Mouse (Mus musculus) kidney, postnatal 36 days (tissue): Measurements from ENCODE around the gene 2700049A03Rik.
A peak's percentile ranks its signal among the peaks of the same experiment; 100 is the strongest.

Experiments used
- DNase-seq, 2 experiments: peaks; one replicate each; pipeline ENCODE4 v3.0.0; 2021 to 2022; ENCODE audit warnings: mixed read lengths in 2 of 2

2700049A03Rik gene

GRCm38 (mm10) chr12:71184396-71184795 lies 47.7 kb downstream of the 2700049A03Rik start:
- DNase-seq: no peak

DNA sequence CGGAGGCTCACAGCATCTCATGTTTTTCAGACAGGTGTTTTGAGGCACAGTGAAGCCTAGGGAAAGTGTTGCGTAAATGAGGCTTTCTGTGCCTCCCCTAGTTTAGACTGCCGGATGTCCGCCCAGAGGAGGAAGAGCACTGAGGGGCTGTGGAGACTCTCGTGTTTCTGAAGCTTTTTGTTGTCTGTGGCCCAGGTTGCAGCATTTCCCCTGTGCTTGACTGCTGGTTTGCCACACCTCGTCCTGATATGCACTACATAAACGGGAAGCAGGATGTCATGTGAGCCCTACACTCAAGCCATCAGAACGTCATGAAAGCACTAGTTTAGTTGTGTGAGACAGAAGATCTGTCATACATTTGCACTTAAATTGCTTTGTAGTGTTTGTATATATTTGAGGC lies 56.1 kb downstream of the 2700049A03Rik start:
- DNase-seq: no peak

- DNase-seq: peak; percentile 19 to 35
Observed at GRCm38 (mm10) chr12:71197671-71198070, 61.0 kb downstream of the 2700049A03Rik start.

- no peak for DNase-seq
Observed at GRCm38 (mm10) chr12:71201753-71202152, 65.1 kb downstream of the 2700049A03Rik start.

DNA sequence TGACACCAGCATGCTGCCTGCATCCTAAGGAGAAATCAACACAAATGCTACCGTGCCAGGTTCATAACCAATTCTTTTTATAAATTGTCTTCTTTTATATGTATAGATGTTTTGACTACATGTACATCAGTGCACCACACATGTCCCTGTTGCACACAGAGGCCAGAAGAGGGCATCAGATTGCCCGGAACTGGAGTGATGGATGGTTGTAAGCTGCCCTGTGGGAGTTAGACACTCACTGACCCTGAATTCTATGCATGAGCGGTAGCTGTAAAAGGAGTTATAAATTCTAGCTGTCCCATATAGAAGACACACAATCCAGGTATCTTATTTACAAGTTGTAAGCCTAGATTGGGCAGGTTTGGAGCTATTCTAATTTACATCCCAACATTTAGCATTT lies 67.7 kb downstream of the 2700049A03Rik start:
- no peak for DNase-seq

- DNase-seq: peak; percentile 16 to 23
Observed at GRCm38 (mm10) chr12:71217191-71217590, 80.5 kb downstream of the 2700049A03Rik start.

DNA sequence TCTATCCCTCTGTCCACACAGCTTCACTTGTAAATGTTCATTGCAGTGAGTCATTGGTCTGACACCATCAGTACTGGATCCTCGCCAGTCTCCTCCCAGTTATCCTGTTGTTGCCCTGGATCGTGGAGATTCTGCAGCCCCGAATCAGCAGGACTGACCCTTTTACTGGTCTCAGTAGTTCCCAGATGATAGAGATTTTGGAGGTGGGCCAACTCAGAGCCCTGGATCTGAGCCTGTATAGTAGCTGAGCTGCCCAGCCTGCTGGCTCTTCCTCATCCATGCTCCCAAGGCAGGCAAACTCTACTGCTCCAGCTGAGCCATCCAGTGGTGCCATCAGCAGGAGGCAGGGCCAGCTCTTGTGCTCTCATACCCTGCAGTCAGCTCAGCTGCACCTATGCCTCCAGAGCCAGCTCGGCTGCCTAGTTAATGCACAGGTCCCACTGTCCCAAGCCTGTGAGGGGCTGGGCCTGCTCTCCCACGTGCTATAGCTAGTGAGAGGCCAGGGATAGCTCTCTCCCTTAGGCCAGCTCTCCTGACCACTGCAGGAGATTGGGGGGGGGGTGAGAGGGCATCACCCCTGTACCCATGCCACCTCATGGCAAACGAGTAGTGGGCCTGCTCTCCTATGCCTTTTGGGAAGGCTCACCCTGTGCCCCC lies 81.3 kb downstream of the 2700049A03Rik start:
- DNase-seq: peak in 1 of 2 experiments; percentile 10

- no peak for DNase-seq
Observed at GRCm38 (mm10) chr12:71222761-71223160, 86.1 kb downstream of the 2700049A03Rik start.

- DNase-seq: no peak
Observed at GRCm38 (mm10) chr12:71227769-71228168, 91.1 kb downstream of the 2700049A03Rik start.

DNA sequence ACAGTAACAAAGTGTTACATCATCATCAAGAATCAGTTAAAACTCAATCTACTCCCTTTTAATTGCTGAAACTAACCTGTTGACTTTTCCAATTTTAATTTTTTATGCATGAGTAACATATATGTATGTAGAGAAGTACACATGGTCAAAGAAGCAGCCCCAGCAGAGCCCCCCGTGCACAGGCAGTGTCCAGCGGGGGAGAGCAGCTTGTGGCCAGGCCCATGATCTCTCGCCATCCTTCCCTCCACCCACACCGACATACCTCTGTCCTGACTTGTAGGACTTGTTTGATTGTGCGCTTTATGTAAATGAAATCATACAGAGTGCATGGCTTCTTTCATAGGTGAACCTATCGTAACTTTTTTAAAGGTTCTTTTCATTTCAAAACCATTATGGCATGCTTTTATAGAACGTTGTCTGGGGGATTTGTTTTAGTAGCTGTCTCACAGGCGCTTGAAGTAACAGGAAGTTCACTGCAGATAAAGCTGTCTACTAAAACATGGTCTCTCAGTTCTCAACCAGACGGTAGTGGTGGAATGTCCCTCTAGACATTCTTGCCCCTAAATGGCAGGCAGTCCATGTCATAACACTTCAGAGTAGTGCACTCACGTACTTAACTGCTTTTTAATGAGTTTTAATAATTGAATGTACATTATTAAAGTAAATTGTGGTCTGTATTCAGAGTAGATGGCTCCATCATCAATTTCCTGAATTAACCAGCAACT lies 92.4 kb downstream of the 2700049A03Rik start:
- DNase-seq: no peak

DNA sequence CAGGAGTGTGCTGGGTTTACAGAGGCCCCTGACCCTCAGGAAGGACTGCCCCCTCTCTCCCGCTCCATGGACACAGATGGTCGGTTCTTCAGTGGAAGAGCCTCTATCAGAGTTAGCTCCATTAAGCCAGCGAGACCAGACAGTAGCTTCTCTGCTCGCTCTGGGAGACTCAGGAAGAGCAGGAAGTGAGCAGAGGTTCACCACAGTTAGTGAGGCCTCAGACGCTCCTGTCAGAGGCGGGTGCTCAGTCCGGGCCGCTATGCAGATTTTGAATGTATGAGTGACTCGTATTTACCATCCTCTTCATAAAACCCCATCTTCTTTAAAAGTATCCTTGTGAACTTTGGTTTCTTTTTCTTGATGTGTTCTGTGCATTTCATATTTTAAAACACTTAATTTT lies 94.9 kb downstream of the 2700049A03Rik start:
- DNase-seq: no peak

DNA sequence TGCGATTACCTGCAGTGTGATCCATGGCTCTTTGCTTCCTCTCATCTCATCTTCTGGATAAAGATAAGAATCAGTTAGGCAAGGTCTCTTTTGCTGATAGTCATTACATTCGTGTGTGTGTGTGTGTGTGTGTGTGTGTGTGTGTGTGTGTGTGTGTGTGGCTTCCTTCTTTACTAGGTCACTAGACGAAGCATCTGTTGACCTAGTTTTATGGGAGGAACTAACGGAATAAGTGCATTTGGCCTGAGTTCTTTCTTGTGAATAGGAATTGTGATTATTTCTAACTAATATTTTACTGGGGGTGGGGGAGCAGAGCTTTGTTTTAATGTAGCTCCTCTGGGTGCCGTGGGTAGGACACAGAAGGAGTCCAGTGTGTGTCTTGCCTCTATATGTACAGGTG lies 96.8 kb downstream of the 2700049A03Rik start:
- no peak for DNase-seq

DNA sequence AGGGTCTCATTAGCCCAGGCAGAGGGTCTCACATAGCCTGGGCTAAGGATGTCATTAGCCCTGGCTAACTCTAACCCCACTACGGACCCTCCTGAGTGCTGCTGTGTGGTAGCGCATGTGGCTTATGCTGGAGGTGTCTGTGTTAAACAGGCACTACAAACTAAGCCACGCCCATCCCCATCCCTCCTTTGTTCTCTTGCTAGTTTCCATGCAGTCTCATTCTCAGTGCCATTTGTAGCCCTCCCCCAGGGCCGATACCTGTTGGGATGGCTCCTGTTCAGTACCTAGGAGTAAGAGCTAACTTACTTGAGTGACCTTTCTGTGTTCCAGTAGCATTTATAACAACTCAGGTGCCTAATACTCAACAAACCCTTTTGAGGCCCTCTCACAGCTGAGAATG lies 100.4 kb downstream of the 2700049A03Rik start:
- DNase-seq: no peak

DNA sequence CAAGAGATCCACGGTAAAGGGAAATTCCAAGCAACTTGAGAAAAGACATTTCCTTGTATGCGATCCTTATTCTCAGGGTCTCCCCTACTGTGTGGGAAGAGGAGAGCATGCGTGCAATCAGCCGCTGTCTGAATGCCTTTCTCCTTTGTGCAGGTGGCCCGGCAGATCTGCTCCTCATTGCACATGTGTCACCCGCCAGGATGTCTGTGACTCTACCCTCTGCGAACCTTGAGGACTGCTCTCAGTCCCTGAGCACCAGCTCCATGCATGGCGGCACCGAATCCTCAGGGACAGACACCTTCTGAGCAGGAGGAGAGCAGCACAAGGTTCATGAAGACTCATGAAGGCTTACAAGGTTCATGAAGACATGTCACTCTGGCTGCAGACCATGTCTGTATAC lies 106.1 kb downstream of the 2700049A03Rik start:
- no peak for DNase-seq

GRCm38 (mm10) chr12:71244766-71245390 lies 108.2 kb downstream of the 2700049A03Rik start:
- DNase-seq: peak; percentile 16 to 25

GRCm38 (mm10) chr12:71247191-71247590 lies 110.5 kb downstream of the 2700049A03Rik start:
- DNase-seq: no peak

DNA sequence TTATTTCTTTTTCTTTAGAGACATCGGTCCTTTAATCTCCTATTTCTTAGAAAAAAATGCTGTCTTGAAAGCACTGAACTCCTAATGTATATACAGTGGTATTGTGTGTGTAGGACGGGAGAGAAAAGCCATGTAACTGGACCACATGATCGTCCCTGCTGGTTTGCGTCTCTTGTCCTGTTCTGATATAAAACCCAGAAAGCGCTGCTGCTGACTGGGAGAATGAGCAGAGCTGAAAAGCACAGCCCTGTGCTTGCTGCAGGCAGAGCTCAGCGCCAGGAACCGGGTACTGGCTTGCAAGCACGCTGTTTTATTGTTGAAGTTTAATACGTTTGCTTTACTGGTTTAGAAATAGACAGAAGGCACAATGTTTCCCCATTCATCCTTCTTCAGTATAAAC lies 112.7 kb downstream of the 2700049A03Rik start:
- DNase-seq: no peak

GRCm38 (mm10) chr12:71252509-71253167 lies 116.0 kb downstream of the 2700049A03Rik start:
- DNase-seq: no peak

DNA sequence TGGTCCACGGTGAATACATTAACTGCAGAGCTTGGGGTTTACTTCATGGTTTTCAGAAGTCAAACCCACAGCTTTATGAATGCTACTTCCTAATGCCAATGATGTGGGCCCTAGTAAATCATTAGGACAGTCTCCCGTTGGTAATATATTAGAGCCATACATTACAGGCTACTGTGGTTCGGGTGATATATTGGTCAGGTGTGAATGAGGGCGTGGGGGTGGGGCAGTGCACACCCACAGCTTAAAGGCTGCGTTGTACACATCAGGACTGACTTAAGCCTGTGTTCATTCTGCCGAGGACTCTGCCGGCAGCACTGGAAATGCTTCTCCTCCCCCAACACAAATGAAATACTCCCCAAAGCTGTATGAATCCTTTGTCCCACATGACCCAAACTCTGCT lies 118.1 kb downstream of the 2700049A03Rik start:
- no peak for DNase-seq

GRCm38 (mm10) chr12:71258196-71258920 lies 121.7 kb downstream of the 2700049A03Rik start:
- no peak for DNase-seq

DNA sequence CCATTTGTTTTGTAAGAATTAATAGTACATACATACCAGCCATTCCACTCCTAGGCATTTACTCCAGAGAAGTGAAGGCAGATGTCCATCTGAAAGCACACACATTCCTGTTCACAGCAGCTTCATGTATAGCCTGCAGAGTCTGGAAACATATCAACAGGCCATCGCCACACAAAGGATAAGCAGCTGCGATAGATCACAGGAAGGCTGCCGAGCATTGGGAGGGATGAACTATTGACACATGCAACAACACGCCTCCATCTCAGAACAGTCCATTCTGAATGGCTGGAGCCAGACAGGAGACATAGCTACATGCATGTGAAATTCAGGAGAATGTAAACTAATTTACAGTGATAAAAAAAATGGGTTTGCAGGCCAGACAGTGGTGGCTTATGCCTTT lies 127.6 kb downstream of the 2700049A03Rik start:
- DNase-seq: no peak

GRCm38 (mm10) chr12:71269367-71269766 lies 132.7 kb downstream of the 2700049A03Rik start:
- no peak for DNase-seq

DNA sequence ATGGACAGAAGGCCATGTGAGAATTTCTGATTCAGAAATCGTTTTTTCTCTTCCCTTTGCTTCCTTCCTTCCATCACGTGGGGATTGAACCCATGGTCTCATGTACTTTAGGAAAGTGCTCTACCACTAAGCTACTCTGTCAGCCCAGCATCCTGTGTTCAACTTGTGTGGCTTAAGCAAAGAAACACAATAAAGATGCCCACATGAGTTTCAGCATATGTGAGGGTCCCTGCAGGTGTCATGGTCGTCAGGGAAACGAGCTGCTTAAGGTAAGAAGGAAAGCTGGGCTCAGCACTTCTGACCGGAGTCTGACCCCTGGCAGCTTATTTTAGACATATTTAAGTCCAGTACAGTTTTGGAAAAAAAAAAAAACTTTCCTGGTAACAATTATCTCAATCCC lies 134.5 kb downstream of the 2700049A03Rik start:
- DNase-seq: no peak
